Mouse (Mus musculus): ENCODE data around the gene Gm11077.

The Gm11077 gene

DNA sequence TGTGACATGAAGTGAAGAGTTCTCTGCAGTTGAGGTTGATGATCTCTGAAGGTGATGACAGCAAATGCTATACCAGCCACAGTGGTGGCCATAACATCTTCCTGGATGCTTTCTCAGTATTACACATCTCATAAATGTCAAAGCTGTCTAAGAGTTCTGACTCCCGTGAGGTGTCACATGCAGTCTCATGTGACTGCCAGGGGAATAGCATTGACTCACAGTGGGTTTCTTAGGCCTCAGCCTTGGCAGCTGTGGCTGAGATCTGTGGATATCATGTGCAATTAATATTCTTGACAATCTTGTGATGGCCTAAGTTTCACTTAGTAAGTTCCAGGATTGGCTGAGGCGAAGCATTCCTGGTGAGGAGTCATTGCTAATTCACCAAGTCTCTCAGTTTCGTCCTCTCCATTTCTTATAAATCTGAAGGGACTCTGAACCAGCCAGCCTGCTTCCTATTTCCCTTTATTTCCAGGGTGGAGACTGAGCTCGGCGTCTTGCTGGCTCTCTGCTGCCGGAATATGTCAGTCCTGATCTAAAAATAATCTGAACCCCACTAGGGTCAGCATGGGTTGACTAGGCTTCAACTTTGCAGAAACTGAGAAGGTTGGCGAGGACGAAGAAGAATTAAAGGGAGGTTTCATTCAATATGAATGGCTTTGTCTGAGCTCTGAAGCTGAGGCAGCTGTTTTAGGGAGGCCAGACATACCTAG lies 21.4 kb downstream of the Gm11077 start:
- peak; percentile 93 for DNase-seq

DNA sequence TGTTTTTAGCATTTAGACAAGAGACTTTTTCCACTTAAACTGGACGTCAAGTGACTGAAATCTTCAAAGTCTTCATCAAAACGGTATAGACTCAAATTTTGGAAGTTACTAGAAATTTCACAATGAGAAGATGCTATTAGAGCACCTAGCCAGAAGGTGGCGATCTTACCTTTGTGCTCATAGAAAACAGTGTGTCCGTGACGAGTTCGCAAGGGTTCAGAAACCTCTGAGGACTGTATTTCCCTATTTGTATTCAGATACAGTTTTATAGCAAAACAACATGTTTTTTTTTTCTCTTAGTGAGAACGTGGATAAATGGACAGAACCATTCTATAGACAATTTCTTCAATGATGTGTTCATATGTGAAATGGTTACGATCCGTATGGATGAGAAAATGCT lies 37.3 kb downstream of the Gm11077 start:
- no peak for DNase-seq

DNA sequence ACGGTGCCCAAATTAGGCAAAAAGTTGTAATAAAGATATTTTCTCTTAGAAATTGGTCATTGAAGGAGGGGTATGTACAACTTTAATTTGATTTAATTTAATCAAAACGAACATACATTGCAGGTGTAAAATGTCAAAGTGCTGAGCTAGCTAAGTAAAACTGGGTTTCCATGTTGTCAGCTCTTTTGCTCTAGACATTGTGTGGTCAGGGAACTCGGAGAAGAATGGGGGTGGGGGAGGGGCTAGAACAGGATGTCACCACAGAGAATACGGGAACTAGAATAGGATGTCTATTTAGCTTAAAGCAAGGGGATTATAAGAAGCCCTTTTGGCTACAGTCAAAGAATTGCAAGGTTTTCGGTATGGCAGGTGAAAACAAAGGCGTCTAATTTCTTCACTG lies 38.2 kb downstream of the Gm11077 start:
- no peak for DNase-seq

DNA sequence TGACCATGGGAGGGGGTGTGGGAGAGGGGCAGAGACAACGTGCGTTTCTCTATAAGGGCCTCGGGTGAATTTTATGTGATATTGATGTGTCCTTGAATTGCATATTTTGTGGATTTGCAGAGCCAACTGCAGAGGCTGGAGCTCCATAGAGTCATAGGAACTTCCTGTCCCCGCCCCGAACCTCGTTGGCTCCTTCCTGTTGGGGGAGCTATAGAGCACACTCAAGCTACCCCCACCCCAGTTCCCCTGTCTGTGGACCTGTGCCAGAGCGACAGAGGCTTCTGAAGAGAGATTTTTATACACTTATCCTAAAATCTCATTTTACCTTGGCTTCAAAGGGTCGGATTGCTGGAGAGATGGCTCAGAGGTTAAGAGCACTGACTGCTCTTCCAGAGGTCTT lies 39.1 kb downstream of the Gm11077 start:
- DNase-seq: no peak

DNA sequence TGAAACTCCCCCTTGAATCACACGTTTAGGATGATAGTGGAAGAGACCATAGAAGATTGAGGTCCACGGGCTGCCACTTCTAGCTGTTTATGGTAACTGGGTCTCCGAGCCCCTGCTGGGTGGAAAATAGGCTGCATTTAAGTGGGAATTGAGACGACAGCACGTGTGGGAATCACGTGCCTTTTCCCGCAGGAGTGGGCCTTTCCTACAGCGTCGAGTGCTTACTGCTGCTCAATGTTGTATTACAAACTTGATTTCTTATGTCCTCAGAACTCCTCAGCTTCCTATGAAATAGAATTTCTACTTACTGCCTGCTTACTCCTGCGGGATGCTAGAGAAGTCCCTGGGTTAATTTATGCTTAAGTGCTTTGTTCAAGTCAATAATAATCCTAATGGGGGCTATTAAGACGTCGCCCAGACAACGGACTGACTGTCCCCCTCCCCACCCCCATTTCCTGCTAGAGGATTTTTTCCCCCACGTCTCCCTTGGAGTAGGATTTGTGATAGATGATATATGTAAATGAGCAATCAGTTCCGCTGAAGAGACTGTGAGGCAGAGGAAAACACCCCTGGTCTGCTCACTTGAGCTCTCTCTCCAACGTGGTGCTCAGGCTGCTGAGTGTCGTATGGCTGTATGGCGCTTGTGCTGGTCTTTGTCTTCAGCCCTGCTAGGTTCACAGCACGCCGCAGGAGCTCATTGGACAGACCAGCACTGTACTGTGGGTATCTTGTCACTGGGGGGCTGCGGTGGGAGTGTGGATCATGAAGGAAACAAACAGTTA lies 40.0 kb downstream of the Gm11077 start:
- DNase-seq: no peak

DNA sequence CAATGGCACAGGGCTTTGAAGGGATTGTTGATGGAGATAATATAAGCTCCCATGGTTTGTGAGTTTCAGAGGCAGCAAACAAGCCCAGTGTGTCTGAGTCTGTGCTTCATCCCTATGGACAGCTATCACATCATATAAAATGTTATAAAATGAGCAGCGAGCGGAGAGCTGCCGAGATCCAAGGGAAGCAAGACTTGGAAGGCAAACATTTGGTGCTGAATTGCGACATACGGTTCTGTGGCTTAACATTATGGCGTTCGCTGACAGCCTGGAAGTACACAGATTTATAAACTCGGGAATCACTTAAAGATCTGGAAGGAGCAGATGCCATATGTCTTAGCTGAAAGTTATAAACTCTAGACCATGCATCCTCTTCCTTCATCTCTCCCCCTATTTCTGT lies 47.2 kb downstream of the Gm11077 start:
- DNase-seq: peak; percentile 66

DNA sequence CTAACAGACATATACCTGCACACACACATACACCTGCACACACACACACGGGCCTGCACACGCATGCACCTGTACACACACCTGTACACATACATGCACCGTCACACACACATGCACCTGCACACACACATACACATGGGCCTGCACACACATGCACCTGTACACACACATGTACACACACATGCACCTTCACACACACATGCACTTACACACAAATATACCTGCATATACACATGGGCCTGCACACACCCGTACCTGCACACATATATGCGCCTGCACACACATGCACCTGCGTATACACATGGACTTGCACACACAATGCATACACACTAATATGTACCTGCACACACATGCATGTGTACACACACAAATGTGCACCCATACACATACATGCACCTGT lies 53.4 kb downstream of the Gm11077 start:
- peak; percentile 81 for DNase-seq

DNA sequence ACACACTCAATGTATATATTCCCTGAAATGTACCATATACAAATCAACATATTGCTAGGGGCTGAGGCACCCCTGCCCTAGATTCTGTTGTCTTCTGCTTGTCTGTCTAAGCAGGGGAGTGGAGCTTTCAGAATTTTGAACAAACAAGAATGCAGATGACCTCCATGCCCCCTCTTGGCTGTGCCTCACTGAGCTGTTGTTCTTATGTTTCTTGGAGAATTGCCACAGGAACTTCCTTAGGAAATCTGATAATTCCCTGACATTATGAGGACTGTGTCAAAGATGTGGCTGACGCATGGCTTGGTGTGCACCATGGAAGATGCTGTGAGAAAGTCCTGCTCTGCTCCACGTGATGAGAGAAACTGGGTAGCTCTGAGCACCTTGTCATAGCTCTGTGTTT lies 57.0 kb downstream of the Gm11077 start:
- DNase-seq: peak; percentile 86

DNA sequence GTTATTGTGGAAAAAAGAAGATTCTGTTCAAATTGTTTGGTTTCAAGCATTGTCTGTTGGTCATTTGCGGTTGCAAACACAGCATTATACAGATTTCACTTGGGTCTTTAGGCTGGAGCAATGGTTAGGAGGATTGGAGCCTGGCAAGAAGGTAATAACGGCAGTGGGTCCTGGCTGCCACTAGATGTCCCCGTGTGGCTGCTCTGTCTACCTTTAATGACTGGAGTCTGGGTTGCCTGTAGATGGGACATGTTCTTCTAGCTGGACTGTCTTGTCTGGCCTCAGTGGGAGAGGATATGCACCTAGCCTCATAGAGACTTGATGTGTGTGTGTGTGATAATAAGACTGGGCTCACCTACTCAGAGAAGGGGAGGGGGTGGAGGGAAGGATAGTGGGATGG lies 60.8 kb downstream of the Gm11077 start:
- peak; percentile 66 for DNase-seq

DNA sequence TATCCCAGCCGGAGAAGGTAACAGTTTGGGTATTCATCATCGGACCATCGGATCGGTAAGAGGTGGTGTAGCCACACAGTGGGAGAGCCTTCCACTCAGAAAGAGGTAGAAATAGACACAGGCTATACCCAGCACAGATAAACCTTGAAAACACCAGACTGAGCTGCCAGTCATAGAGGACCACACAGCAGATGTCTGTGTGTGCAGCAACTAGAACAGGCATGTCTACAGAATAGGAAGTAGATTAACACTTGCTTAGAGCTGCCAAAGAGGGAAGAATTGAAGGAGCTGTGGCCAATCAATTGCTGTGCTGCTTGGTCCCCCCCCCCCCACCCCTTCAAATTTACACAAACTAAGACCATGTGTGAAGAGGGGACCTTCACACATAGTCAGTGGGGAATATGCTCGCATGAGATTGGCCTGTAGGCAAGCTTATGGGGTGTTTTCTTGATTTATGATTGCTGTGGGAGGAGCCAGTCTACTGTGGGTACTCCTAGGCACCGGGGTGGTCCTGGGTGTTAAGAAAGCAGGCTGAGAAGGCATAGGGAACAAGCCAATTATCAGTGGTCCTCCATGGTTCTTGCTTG lies 64.7 kb downstream of the Gm11077 start:
- DNase-seq: peak; percentile 57

DNA sequence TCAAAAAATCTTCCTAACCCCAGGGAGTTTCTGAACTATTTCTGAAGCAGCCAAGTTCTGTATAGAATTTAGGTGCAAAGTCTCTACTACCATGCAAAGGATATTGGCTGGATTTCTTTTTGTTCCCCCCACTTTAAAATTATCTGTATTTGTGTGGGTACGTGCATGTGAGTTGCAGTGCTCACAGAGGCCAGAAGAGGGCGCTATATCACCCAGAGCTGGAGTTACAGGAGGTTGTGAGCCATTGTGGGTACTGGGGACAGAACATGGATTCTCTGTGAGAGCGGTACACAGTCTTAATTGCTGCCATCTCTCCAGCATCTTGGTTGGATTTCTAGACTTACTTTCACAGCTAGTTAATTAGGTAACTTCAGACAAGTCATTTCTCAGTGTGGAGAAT lies 69.8 kb downstream of the Gm11077 start:
- no peak for DNase-seq

DNA sequence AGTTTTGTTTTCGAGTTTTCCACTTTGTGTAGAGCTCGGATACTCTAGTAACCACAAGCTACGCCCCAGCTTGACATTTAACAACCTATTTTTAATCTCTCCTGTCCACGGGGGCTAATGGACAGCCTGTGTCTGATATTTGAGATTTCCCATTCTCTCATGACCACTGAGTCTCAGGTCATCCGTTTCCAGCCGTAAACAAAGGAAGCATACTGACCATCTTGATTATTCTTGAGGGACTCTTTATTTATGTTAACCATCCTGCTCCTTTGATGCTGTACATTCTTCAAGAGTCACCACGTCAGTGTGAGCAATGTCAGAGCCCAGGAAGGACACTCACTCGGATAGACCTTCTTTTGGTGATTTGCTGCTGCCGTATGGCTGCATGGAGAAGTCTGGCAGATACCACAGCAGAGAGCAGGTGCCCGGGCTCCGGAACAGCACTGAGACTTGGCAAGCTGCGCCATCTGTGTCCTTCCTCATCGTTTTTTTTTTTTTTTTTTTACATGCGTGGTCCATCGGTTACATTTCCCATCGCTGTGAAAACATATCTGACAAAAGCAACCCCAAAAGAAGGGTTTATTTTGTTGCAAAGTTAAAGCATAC lies 70.5 kb downstream of the Gm11077 start:
- peak; percentile 48 for DNase-seq

DNA sequence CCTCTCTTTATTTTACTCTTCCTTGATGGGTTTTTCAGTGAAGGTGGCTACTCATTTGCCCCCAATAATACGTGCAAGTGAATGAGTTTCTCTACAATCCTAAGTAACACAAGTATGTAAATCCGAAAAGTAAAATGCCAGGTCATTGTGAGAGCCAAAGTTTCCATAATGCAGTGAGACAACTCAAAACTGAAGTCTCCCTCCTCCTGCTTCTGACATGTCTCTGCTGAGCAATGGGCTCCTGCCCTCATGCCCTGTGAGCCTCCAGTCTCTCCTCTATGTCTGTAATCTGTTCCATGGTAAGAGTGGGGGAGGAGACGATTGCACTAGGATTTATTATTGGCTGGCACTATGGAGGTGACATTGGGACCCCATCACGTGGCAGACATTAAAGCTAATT lies 71.5 kb downstream of the Gm11077 start:
- no peak for DNase-seq
